Mouse (Mus musculus) lung, embryonic 14.5 days (tissue): ENCODE results near the gene Cpsf6. TPM values are rescaled to one million over a fixed set of nuclear protein-coding genes. Genes with fewer than 3 reads are reported as not detected.

Experiments
- ATAC-seq: fragments of 200-750 bp; cut with Nextera tagmentation; 2 replicates; pipeline ENCODE4 v1.8.0; 2017; ENCODE audit warnings: mild to moderate bottlenecking, moderate TSS enrichment, moderate library complexity; ENCODE audit not compliant: insufficient read depth
- DNase-seq: peaks from one replicate; pipeline ENCODE4 v3.0.0-alpha.2; 2015
- H3K27ac ChIP-seq: fragments of 300-500 bp; sonication (generic); 2 replicates; pipeline ENCODE4 v1.5.1; 2014; ENCODE audit warnings: low read depth, mild to moderate bottlenecking, moderate library complexity
- H3K27me3 ChIP-seq: fragments of 300-500 bp; sonication (generic); 2 replicates; pipeline ENCODE4 v1.6.1; 2014; ENCODE audit warnings: low read length, control low read depth; ENCODE audit not compliant: insufficient read depth
- H3K36me3 ChIP-seq: fragments of 300-500 bp; sonication (generic); 2 replicates; pipeline ENCODE4 v1.6.1; 2014; ENCODE audit warnings: control low read depth; ENCODE audit not compliant: insufficient read depth
- H3K4me1 ChIP-seq: fragments of 300-500 bp; sonication (generic); 2 replicates; pipeline ENCODE4 v1.6.1; 2014; ENCODE audit warnings: antibody characterized with exemption, control low read depth; ENCODE audit not compliant: insufficient read depth
- H3K4me2 ChIP-seq: fragments of 300-500 bp; sonication (generic); 2 replicates; pipeline ENCODE4 v1.6.1; 2014; ENCODE audit warnings: mild to moderate bottlenecking
- H3K4me3 ChIP-seq: fragments of 300-500 bp; sonication (generic); 2 replicates; pipeline ENCODE4 v1.5.1; 2014; ENCODE audit warnings: low read depth, low read length
- H3K9ac ChIP-seq: fragments of 300-500 bp; sonication (generic); 2 replicates; pipeline ENCODE4 v1.6.1; 2014
- H3K9me3 ChIP-seq: fragments of 300-500 bp; sonication (generic); 2 replicates; pipeline ENCODE4 v1.6.1; 2016; ENCODE audit warnings: low read depth, low read length, control low read depth
- CTCF ChIP-seq: IDR thresholded peaks from 2 replicates; pipeline ENCODE4 v1.5.1; 2016; ENCODE audit warnings: antibody characterized with exemption, low read depth
- WGBS: fragments of 180-500 bp; shearing (Covaris S2); extraction: QIAGEN DNeasy Blood & Tissue Kit; methylation state at CpG from one replicate; pipeline ENCODE4 v1.1.7; 2014; 5-methylcytosine and 5-hydroxymethylcytosine counted together
- polyA plus RNA-seq: library from polyadenylated mRNA; unstranded; fragments of >200 nt; fragmentation: Nextera tagmentation; extraction: Ambion mirVana; gene quantifications from 2 replicates; pipeline ENCODE4 v1.2.1, GENCODE M21; 2014

The Cpsf6 gene
- 186 and 201 TPM in 2 replicates for polyA plus RNA-seq

DNA sequence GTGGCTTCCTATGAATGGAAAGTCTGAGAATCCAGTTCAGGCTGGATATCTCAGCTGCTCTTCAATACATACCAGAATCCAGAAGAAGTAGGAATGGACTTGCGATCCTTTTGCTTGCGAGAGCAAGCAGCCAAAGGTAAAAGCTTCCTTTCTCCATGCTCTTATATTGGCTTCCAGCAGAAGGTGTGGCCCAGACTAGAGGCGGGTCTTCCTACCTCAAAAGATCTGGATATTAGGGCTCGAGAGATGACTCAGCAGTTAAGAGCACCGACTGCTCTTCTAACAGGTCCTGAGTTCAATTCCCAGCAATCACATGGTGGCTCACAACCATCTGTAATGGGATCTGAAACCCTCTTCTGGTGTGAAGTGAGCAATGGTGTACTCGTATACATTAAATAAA, at the start of gene Cpsf6:
Gene Cpsf6 (minus strand): TSS at position 108 of the 400 bp plus-strand sequence.
- DNase-seq (no peak), ATAC-seq (no peak)
- no peak within 1 kb of the TSS for H3K4me2 ChIP-seq
- no peak within 1 kb of the TSS for H3K27ac ChIP-seq
- TF ChIP-seq CTCF: no peak
- WGBS: 80% methylated on average over 6 of the region's 6 CpGs
- H3K36me3 ChIP-seq: no peaks in the 10 kb centered on the region
- no peaks in the 10 kb centered on the region for H3K4me1 ChIP-seq
- no peak within 1 kb of the TSS for H3K4me3 ChIP-seq
- no peak within 1 kb of the TSS for H3K9ac ChIP-seq
- H3K9me3 ChIP-seq: no peaks in the 10 kb centered on the region
- no peaks in the 10 kb centered on the region for H3K27me3 ChIP-seq

DNA sequence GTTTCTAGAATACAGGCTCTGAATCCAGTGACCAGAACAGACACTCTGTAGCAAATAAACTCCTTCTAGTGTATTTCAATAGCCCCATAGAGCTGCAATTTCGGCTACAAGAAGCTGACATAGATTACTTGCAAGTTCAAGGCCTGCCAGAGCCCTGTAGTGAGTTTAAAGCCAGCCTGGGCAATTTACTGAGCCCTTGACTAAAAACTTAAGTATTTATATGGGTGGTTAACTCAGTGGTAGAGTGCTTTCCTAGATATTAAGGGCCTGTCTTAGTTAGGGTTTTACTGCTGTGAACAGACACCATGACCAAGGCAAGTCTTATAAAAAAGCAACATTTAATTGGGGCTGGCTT, 46.8 kb upstream of the Cpsf6 start:
- no peak overlapping the region for H3K4me3 ChIP-seq

DNA sequence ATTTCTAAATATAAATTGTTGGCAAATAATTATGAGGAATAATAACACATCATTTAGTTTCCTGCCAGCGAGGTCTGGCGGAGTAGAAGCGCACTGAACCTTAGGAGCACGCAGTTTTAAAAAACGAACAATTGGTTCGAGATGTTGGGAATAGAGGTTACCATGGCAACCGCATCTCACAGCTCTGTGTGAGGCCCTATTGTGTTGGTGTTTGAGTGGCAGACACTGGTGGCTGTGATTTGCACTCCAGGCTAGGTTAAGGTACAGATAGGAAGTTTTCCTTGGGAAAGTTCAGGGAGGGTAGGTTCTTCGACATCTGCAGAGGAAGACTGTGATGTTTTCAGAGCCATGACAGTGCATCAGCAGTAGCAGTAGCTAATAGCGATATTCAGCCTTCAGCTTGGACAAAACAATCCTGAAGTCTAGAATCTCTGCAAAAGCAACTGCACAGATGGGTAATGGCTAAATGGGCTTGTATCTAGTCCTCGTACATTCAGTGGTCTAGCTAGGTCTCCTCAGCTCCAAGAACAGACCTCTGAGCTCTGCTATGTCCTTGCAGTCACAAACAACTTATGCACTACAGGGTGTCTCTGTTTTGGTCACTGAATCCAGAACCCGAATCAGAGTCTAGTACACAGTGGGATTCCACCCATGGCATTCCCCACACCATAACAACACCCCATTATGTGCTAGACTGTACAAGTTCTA, 46.2 kb upstream of the Cpsf6 start:
- H3K36me3 ChIP-seq: no peaks in the 10 kb centered on the region
- WGBS: 43% methylated on average over 11 of the region's 11 CpGs
- DNase-seq (no peak), ATAC-seq (no peak)
- H3K4me1 ChIP-seq: no peaks in the 10 kb centered on the region
- no peak overlapping the region for H3K4me3 ChIP-seq
- no peaks in the 10 kb centered on the region for H3K27me3 ChIP-seq
- no peak overlapping the region for H3K4me2 ChIP-seq
- no peak overlapping the region for H3K9ac ChIP-seq
- no peak for TF ChIP-seq CTCF
- no peak overlapping the region for H3K27ac ChIP-seq
- no peaks in the 10 kb centered on the region for H3K9me3 ChIP-seq

More for the DNA sequence above, 46.8 kb upstream of the Cpsf6 start:
- Histone ChIP-seq H3K9me3 (no peaks in the 10 kb centered on the region), H3K9ac (no peak overlapping the region), H3K27me3 (no peaks in the 10 kb centered on the region), H3K4me2 (no peak overlapping the region), H3K4me1 (no peaks in the 10 kb centered on the region), H3K36me3 (no peaks in the 10 kb centered on the region), H3K27ac (no peak overlapping the region)
- DNase-seq: no peak
- 81% methylated on average over 1 of the region's 1 CpGs for WGBS
- TF ChIP-seq CTCF: no peak
- no peak for ATAC-seq

DNA sequence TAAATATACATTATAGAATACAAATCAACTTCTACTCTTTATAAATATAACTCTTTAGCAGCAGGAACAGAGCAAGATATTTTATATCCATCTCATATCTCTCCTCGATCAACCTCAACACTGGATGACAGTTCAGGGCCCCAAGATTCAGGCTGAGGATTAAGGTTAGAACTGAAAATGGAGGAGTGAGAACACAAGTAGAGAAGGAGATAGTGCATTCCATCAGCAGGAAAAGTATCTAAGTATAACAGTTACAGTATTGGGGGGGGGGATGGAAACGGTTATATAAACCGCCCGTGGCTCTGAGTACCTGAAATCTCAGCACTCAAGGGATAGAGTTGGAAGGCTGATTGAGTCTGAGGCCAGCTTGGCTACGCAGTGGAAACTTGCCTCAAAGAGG, 45.2 kb upstream of the Cpsf6 start:
- TF ChIP-seq CTCF: no peak
- no peak overlapping the region for H3K27ac ChIP-seq
- no peaks in the 10 kb centered on the region for H3K9me3 ChIP-seq
- ATAC-seq: no peak
- 93% methylated on average over 5 of the region's 5 CpGs for WGBS
- H3K9ac ChIP-seq: no peak overlapping the region
- no peak overlapping the region for H3K4me3 ChIP-seq
- H3K4me1 ChIP-seq: no peaks in the 10 kb centered on the region
- H3K27me3 ChIP-seq: no peaks in the 10 kb centered on the region
- H3K4me2 ChIP-seq: no peak overlapping the region
- DNase-seq: no peak
- H3K36me3 ChIP-seq: no peaks in the 10 kb centered on the region

DNA sequence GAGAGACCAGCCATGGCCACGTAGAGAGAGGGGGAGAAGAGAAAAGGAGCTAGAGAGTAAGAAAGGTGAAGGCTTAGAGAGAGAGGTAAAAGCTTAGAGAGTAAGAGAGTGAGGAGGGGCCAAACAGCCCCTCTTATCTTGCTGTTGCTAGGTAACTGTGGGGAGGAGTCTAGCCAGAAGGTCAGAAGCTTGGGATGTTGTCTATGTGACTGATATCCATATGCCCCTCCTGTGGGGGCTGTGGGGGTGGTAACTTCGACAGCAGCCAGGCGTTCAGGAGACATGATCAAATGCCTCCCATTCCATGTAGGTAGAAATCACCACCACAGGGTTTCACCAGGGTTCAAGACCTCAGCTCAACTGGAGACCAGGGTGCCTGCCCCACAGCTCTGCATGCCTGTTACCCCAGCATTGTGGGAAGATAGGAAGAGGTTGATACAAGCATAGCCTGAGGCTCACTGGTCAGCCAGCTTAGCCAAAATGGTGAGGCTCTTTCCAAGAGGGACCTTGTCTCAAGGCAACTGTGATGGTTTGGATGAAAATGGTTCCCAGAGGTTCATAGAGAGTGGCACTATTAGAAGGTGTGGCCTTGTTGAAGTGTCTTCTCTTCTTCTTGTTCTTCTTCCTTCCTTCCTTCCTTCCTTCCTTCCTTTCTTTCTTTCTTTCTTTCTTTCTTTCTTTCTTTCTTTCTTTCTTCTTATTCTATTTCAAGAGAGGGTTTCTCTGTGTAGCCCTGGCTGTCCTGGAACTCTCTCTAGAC, 44.5 kb upstream of the Cpsf6 start:
- no peak for ATAC-seq
- no peak overlapping the region for H3K27ac ChIP-seq

DNA sequence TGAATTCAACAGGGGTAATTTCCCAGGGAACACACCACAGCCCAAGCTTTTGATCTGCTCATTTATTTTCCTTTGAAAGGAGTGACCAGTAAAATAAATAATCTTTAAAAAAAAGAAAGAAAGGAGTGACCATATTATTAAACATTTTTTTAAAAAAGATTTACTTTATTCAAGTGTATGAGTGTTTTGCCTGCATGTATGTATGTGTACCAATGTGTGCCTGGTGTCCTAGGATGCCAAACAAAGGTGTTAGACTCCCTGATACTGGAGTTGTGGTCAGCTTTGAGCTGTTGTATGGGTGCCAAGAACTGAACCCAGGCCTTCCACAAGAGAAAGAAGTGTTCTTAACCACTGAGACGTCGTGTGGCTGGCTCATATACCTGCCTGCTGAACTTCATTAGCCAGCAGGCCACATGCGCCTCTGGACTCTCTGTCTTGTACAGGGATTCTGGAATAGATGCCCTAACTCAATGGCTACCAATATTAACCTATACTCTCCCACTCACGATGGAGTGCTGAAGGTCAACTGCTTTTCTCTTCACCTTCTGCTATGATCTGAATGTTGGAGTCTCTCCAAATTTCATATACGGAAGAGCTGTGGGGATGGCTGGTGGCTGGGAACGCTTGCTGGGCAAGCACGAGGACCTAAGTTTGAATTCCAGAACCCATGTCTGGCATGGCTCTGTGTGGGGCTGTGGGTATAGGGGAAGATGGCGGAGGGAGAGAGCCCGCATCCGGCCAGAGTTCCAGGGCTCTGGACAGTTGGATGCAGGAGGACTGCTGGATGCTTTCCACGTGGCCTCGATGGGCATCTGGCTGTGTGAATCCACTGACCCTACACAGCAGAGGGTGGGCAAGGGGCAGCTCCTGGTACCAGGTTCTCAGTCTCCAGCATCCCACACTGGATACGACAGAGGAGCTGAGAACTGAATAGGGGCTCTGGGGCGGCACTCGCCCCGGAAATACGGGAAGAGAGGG, 43.5 kb upstream of the Cpsf6 start:
- Histone ChIP-seq H3K9me3 (no peaks in the 10 kb centered on the region), H3K27ac (no peak overlapping the region), H3K4me2 (no peak overlapping the region), H3K9ac (no peak overlapping the region), H3K4me1 (no peaks in the 10 kb centered on the region), H3K27me3 (no peaks in the 10 kb centered on the region), H3K36me3 (no peaks in the 10 kb centered on the region), H3K4me3 (no peak overlapping the region)
- ATAC-seq (no peak), DNase-seq (no peak)
- 77% methylated on average over 17 of the region's 17 CpGs for WGBS
- TF ChIP-seq CTCF: no peak

More for the DNA sequence above, 44.5 kb upstream of the Cpsf6 start:
- no peak overlapping the region for H3K4me2 ChIP-seq
- H3K4me3 ChIP-seq: no peak overlapping the region
- H3K9me3 ChIP-seq: no peaks in the 10 kb centered on the region
- H3K9ac ChIP-seq: no peak overlapping the region
- 33% methylated on average over 3 of the region's 3 CpGs for WGBS
- no peaks in the 10 kb centered on the region for H3K36me3 ChIP-seq
- DNase-seq: no peak
- no peaks in the 10 kb centered on the region for H3K27me3 ChIP-seq
- no peaks in the 10 kb centered on the region for H3K4me1 ChIP-seq
- no peak for TF ChIP-seq CTCF
